Mouse (Mus musculus) right cerebral cortex, postnatal 25 days (tissue): ENCODE data around the gene Ugcg.
"Not testable (repeated sequence)": the region's sequence is repeated elsewhere in the genome, so short reads cannot be mapped to it uniquely, and the experiment has no call there.

ENCODE experiments used
- DNase-seq: peaks from one replicate; pipeline ENCODE4 v3.0.0; 2022

The Ugcg gene

GRCm38 (mm10) chr4:59260871-59261515 lies 71.9 kb downstream of the Ugcg start:
- no peak for DNase-seq

- not testable (repeated sequence) for DNase-seq
These were observed 72.5 kb downstream of the Ugcg start for GRCm38 (mm10) chr4:59261582-59261981.

GRCm38 (mm10) chr4:59262156-59262555 lies 73.1 kb downstream of the Ugcg start:
- DNase-seq = no peak

- no peak for DNase-seq
These were observed 74.4 kb downstream of the Ugcg start for GRCm38 (mm10) chr4:59263418-59263817.

GRCm38 (mm10) chr4:59264611-59265095 lies 75.6 kb downstream of the Ugcg start:
- DNase-seq = no peak

GRCm38 (mm10) chr4:59265182-59265581 lies 76.1 kb downstream of the Ugcg start:
- DNase-seq = no peak

- no peak for DNase-seq
These were observed 76.6 kb downstream of the Ugcg start for GRCm38 (mm10) chr4:59265631-59266030.
